Mouse (Mus musculus): ENCODE data around the gene Vmn2r43. TPM values are rescaled to one million over a fixed set of nuclear protein-coding genes. Genes with fewer than 3 reads are reported as not detected.
"Not testable (repeated sequence)": the region's sequence is repeated elsewhere in the genome, so short reads cannot be mapped to it uniquely, and the experiment has no call there.

Gene Vmn2r43
- not detected in 2 replicates for polyA plus RNA-seq (2014; fragmentation: Nextera tagmentation; extraction: Ambion mirVana)

DNA sequence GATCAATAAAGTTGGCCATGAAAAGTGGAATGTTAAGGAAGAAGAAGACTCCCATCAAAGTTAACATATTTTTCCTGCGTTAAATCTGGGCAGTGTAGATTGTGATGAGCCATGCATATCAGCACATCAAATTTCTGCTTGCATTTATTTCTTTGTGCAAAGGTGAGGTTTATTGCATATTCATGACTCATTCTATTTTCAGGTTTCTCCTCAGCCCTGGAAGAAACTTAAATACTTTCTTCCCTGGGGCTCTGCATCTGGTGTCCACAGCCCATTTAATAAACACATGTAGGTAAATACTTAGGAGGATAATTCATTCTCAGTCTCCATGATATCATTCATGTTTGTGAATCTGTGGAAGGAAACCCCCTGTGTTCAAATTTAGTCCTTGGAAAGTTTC lies at the start of gene Vmn2r43:
TSS of gene Vmn2r43 (minus strand) at position 101 of the 400 bp plus-strand sequence.
- H3K9me3 ChIP-seq (ENCODE audit: low read depth, low read length); H3K36me3 ChIP-seq (ENCODE audit: insufficient read depth); H3K27me3 ChIP-seq (ENCODE audit: insufficient read depth, low read length); H3K27ac ChIP-seq (ENCODE audit: low read depth); H3K9ac ChIP-seq; H3K4me3 ChIP-seq (ENCODE audit: low read depth, low read length); H3K4me2 ChIP-seq; ATAC-seq (ENCODE audit: insufficient read depth); DNase-seq; H3K4me1 ChIP-seq (ENCODE audit: insufficient read depth): not testable (repeated sequence)
- WGBS, result no CpG with 5 or more reads among the region's 1 CpGs

DNA sequence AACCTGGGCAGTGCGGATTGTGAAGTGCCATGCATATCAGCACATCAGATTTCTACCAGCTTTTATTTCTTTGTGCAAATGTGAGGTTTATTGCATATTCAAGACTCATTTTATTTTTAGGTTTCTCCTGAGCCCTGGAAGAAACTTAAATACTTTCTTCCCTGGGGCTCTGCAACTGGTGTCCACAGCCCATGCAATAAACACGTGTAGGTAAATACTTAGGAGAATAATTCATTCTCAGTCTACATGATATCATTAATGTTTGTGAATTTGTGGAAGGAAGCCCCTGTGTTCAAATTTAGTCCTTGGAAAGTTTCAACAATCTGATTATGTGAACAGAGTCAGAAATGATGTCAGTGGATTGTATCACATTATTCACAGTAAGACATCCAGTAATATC lies 60.2 kb downstream of the Vmn2r43 start, which contains the start of gene Vmn2r42:
TSS of gene Vmn2r42 (minus strand) at position 101 of the 400 bp plus-strand sequence.
- not testable (repeated sequence) for DNase-seq; H3K36me3 ChIP-seq (ENCODE audit: insufficient read depth); H3K4me1 ChIP-seq (ENCODE audit: insufficient read depth); ATAC-seq (ENCODE audit: insufficient read depth); H3K4me2 ChIP-seq; H3K4me3 ChIP-seq (ENCODE audit: low read depth, low read length); H3K9me3 ChIP-seq (ENCODE audit: low read depth, low read length); H3K9ac ChIP-seq; H3K27ac ChIP-seq (ENCODE audit: low read depth); H3K27me3 ChIP-seq (ENCODE audit: insufficient read depth, low read length)
- no CpG with 5 or more reads among the region's 2 CpGs for WGBS

Other genes starting within 250 kb of the Vmn2r43 start
- not detected in 2 replicates for gene Vmn2r41, start 98.9 kb downstream of the Vmn2r43 start, polyA plus RNA-seq (2014; fragmentation: Nextera tagmentation; extraction: Ambion mirVana)
- not detected in 2 replicates for gene Vmn2r42, start 60.3 kb downstream of the Vmn2r43 start, polyA plus RNA-seq (2014; fragmentation: Nextera tagmentation; extraction: Ambion mirVana)
- not detected in 2 replicates for gene Vmn2r44, start 122.7 kb upstream of the Vmn2r43 start, polyA plus RNA-seq (2014; fragmentation: Nextera tagmentation; extraction: Ambion mirVana)
- gene Vmn2r45, start 228.5 kb upstream of the Vmn2r43 start, polyA plus RNA-seq (2014; fragmentation: Nextera tagmentation; extraction: Ambion mirVana), result not detected in 2 replicates